Mouse (Mus musculus) embryonic stem cell, embryonic (primary cell): ENCODE measurements around the gene Ubxn6.

ENCODE experiments used
- CTCF ChIA-PET, 4 experiments: fragments of 300-600 bp in 2 of 4; fragments of 350-600 bp in 2 of 4; sonication (Branson Sonifier 250); formaldehyde crosslinking; loops; one replicate each; lab custom pipeline; 2022; ENCODE audit warnings: inconsistent platforms in 2 of 4; lab: Charles Lee
- POLR2A ChIA-PET, 4 experiments: fragments of 300-600 bp in 2 of 4; fragments of 350-600 bp in 2 of 4; sonication (Branson Sonifier 250); formaldehyde crosslinking; loops; one replicate each; lab custom pipeline; 2022; ENCODE audit warnings: antibody characterized with exemption in 4 of 4, inconsistent platforms in 1 of 4; lab: Charles Lee

Ubxn6 gene

GRCm38 (mm10) chr17:56078880-56079795 is 4.3 kb upstream of the Ubxn6 start, which contains the start of gene Hdgfl2:
TSS of gene Hdgfl2 (plus strand) at chr17:56079634.
- CTCF ChIA-PET: interaction anchor here in 3 of 4 experiments (0.5 to 1.6 kb wide), 35 partner anchors 10 to 474 kb away, joined by 3 to 30 read pairs (median 4); partner anchors contain the start of genes Sh3gl1 (in 3 of the 3), Chaf1a (in 1 of the 3), Plin5 (in 1 of the 3) and Yju2 (in 1 of the 3)
- POLR2A ChIA-PET: interaction anchor here in 3 of 4 experiments (0.5 to 20.7 kb wide), 151 partner anchors 9 to 1169 kb away, joined by 3 to 335 read pairs (median 4); partner anchors contain the start of genes Chaf1a (in 3 of the 3), Sh3gl1 (in 3 of the 3), Dpp9 (in 2 of the 3) and Ebi3 (in 2 of the 3)

GRCm38 (mm10) chr17:56078361-56078760 is 3.5 kb upstream of the Ubxn6 start:
- POLR2A ChIA-PET: interaction anchor here in 3 of 4 experiments (0.7 to 20.7 kb wide), 100 partner anchors 9 to 1170 kb away, joined by 3 to 335 read pairs (median 6); partner anchors contain the start of genes Chaf1a (in 3 of the 3), Sh3gl1 (in 3 of the 3), Ebi3 (in 2 of the 3) and Zfp119a (in 2 of the 3)
- CTCF ChIA-PET: interaction anchor here in 3 of 4 experiments (0.6 to 1.6 kb wide), 22 partner anchors 9 to 475 kb away, joined by 3 to 30 read pairs (median 6); partner anchors contain the start of genes Sh3gl1 (in 3 of the 3), Chaf1a (in 1 of the 3), Plin5 (in 1 of the 3) and Yju2 (in 1 of the 3)

GRCm38 (mm10) chr17:56077523-56077922 is 2.7 kb upstream of the Ubxn6 start:
- CTCF ChIA-PET: interaction anchor here in 1 of 4 experiments (0.7 kb wide), 1 partner anchor 42 kb away, joined by 3 read pairs; no protein-coding TSS in a partner anchor

GRCm38 (mm10) chr17:56074097-56074826 is 566 bp downstream of the Ubxn6 start:
- ChIA-PET POLR2A (interaction anchor here (0.6 to 20.7 kb wide), 49 partner anchors 9 to 553 kb away, joined by 3 to 335 read pairs (median 4); partner anchors contain the start of genes Chaf1a (in 3 of the 4), Plin5 (in 2 of the 4), Sh3gl1 (in 2 of the 4) and Catsperd (in 1 of the 4)), CTCF (interaction anchor here in 2 of 4 experiments (0.5 to 1.7 kb wide), 11 partner anchors 9 to 1671 kb away, joined by 3 to 11 read pairs (median 4); partner anchors contain the start of gene Sh3gl1 (in 2 of the 2))

More at GRCm38 (mm10) chr17:56077523-56077922, 2.7 kb upstream of the Ubxn6 start:
- POLR2A ChIA-PET: interaction anchor here in 3 of 4 experiments (0.6 to 20.7 kb wide), 23 partner anchors 8 to 249 kb away, joined by 3 to 335 read pairs (median 7); partner anchors contain the start of genes Sh3gl1 (in 2 of the 3), Chaf1a (in 1 of the 3), Kdm4b (in 1 of the 3) and Yju2 (in 1 of the 3)

- POLR2A ChIA-PET: interaction anchor here in 3 of 4 experiments (0.7 to 20.7 kb wide), 17 partner anchors 7 to 119 kb away, joined by 3 to 335 read pairs (median 4); partner anchors contain the start of genes Sh3gl1 (in 3 of the 3), Chaf1a (in 2 of the 3), Yju2 (in 2 of the 3) and Plin5 (in 1 of the 3)
- CTCF ChIA-PET: interaction anchor here in 2 of 4 experiments (1.2 to 1.3 kb wide), 2 partner anchors 36 to 39 kb away, joined by 3 read pairs; partner anchors contain the start of gene Sh3gl1 (in 1 of the 2)
These were observed 2.6 kb downstream of the Ubxn6 start for GRCm38 (mm10) chr17:56072243-56072642.

- POLR2A ChIA-PET: interaction anchor here (0.8 to 20.7 kb wide), 21 partner anchors 4 to 607 kb away, joined by 3 to 335 read pairs (median 13); partner anchors contain the start of genes Chaf1a (in 3 of the 4), Hdgfl2 (in 3 of the 4), Plin5 (in 1 of the 4) and Sh3gl1 (in 1 of the 4)
- CTCF ChIA-PET: interaction anchor here in 1 of 4 experiments (1.3 kb wide), 1 partner anchor 41 kb away, joined by 4 read pairs; no protein-coding TSS in a partner anchor
These were observed 3.7 kb downstream of the Ubxn6 start for GRCm38 (mm10) chr17:56071126-56071525.

GRCm38 (mm10) chr17:56069066-56069465 is 5.8 kb downstream of the Ubxn6 start:
- ChIA-PET POLR2A (interaction anchor here (0.6 to 20.7 kb wide), 47 partner anchors 6 to 605 kb away, joined by 3 to 335 read pairs (median 5); partner anchors contain the start of genes Chaf1a (in 3 of the 4), Hdgfl2 (in 3 of the 4), Sh3gl1 (in 3 of the 4) and Yju2 (in 2 of the 4)), CTCF (interaction anchor here in 3 of 4 experiments (0.6 to 1.8 kb wide), 9 partner anchors 9 to 151 kb away, joined by 3 to 8 read pairs (median 3); partner anchors contain the start of gene Hdgfl2 (in 1 of the 3))

- ChIA-PET POLR2A (interaction anchor here (0.6 to 20.7 kb wide), 16 partner anchors 8 to 59 kb away, joined by 3 to 335 read pairs (median 6); partner anchors contain the start of genes Chaf1a (in 3 of the 4), Hdgfl2 (in 2 of the 4), Sh3gl1 (in 2 of the 4) and Ubxn6 (in 2 of the 4)), CTCF (interaction anchor here in 3 of 4 experiments (0.6 to 1.8 kb wide), 6 partner anchors 10 to 284 kb away, joined by 3 to 6 read pairs (median 4); partner anchors contain the start of genes Hdgfl2 (in 1 of the 3) and Sh3gl1 (in 1 of the 3))
These were observed 8.4 kb downstream of the Ubxn6 start for GRCm38 (mm10) chr17:56066451-56066850.

- ChIA-PET POLR2A (interaction anchor here (0.6 to 20.7 kb wide), 17 partner anchors 9 to 108 kb away, joined by 3 to 335 read pairs (median 6); partner anchors contain the start of genes Ubxn6 (in 3 of the 4), Chaf1a (in 2 of the 4), Hdgfl2 (in 2 of the 4) and Sh3gl1 (in 1 of the 4)), CTCF (interaction anchor here (0.6 to 2.4 kb wide), 31 partner anchors 9 to 363 kb away, joined by 3 to 19 read pairs (median 4); partner anchors contain the start of genes Sh3gl1 (in 3 of the 4), Hdgfl2 (in 2 of the 4), Plin5 (in 1 of the 4) and Ubxn6 (in 1 of the 4))
These were observed 9.1 kb downstream of the Ubxn6 start for GRCm38 (mm10) chr17:56065715-56066114.

GRCm38 (mm10) chr17:56062081-56062480 is 12.7 kb downstream of the Ubxn6 start:
- POLR2A ChIA-PET: interaction anchor here in 3 of 4 experiments (1.1 to 20.7 kb wide), 15 partner anchors 7 to 44 kb away, joined by 3 to 335 read pairs (median 9); partner anchors contain the start of genes Chaf1a (in 2 of the 3), Hdgfl2 (in 1 of the 3), Sh3gl1 (in 1 of the 3) and Ubxn6 (in 1 of the 3)
- CTCF ChIA-PET: interaction anchor here in 3 of 4 experiments (0.6 to 2.3 kb wide), 4 partner anchors 22 to 139 kb away, joined by 3 to 9 read pairs (median 6); partner anchors contain the start of genes Chaf1a (in 1 of the 3), Mpnd (in 1 of the 3), Sh3gl1 (in 1 of the 3) and Stap2 (in 1 of the 3)

GRCm38 (mm10) chr17:56057381-56058120 is 17.3 kb downstream of the Ubxn6 start:
- ChIA-PET POLR2A (interaction anchor here (0.6 to 7.4 kb wide), 16 partner anchors 9 to 388 kb away, joined by 3 to 132 read pairs (median 4); partner anchors contain the start of genes Chaf1a (in 3 of the 4), Hdgfl2 (in 2 of the 4) and Ubxn6 (in 2 of the 4)), CTCF (interaction anchor here in 3 of 4 experiments (0.8 to 2.3 kb wide), 4 partner anchors 8 to 21 kb away, joined by 3 to 10 read pairs (median 4); partner anchors contain the start of gene Sh3gl1 (in 2 of the 3))

- ChIA-PET CTCF (interaction anchor here in 2 of 4 experiments (0.9 to 2.3 kb wide), 3 partner anchors 10 to 19 kb away, joined by 3 to 10 read pairs (median 5); partner anchors contain the start of genes Sh3gl1 (in 1 of the 2) and Ubxn6 (in 1 of the 2)), POLR2A (interaction anchor here in 2 of 4 experiments (0.6 to 7.4 kb wide), 11 partner anchors 8 to 34 kb away, joined by 3 to 132 read pairs (median 5); partner anchors contain the start of genes Ubxn6 (in 2 of the 2), Chaf1a (in 1 of the 2) and Hdgfl2 (in 1 of the 2))
These were observed 18.7 kb downstream of the Ubxn6 start for GRCm38 (mm10) chr17:56055945-56056678.

- POLR2A ChIA-PET: interaction anchor here in 3 of 4 experiments (0.6 to 7.4 kb wide), 8 partner anchors 9 to 699 kb away, joined by 3 to 132 read pairs (median 8); partner anchors contain the start of genes Chaf1a (in 2 of the 3), Hdgfl2 (in 1 of the 3) and Ubxn6 (in 1 of the 3)
These were observed 19.9 kb downstream of the Ubxn6 start for GRCm38 (mm10) chr17:56054938-56055337.

More at GRCm38 (mm10) chr17:56054938-56055337, 19.9 kb downstream of the Ubxn6 start:
- CTCF ChIA-PET: no interaction called here
